Mouse (Mus musculus) forebrain, embryonic 16.5 days (tissue): ENCODE measurements around the gene M6pr. TPM values are rescaled to one million over a fixed set of nuclear protein-coding genes. Genes with fewer than 3 reads are reported as not detected.

Experiments used
- ATAC-seq: fragments of 200-750 bp; cut with Nextera tagmentation; 2 replicates; pipeline ENCODE4 v1.8.0; 2017; ENCODE audit warnings: mild to moderate bottlenecking, moderate library complexity
- H3K27ac ChIP-seq: fragments of 300-500 bp; sonication (generic); 2 replicates; pipeline ENCODE4 v1.5.1; 2014; ENCODE audit warnings: low read length, control low read depth
- H3K27me3 ChIP-seq: fragments of 300-500 bp; sonication (generic); replicated peaks from 2 replicates; pipeline ENCODE4 v1.6.1; 2014; ENCODE audit warnings: low read length; ENCODE audit not compliant: control insufficient read depth, insufficient read depth
- H3K36me3 ChIP-seq: fragments of 300-500 bp; sonication (generic); 2 replicates; pipeline ENCODE4 v1.6.1; 2014; ENCODE audit not compliant: control insufficient read depth, insufficient read depth
- H3K4me1 ChIP-seq: fragments of 300-500 bp; sonication (generic); replicated peaks from 2 replicates; pipeline ENCODE4 v1.6.1; 2014; ENCODE audit warnings: low read length; ENCODE audit not compliant: control insufficient read depth, insufficient read depth
- H3K4me2 ChIP-seq: fragments of 300-500 bp; sonication (generic); 2 replicates; pipeline ENCODE4 v1.6.1; 2014; ENCODE audit warnings: mild to moderate bottlenecking, low read length, control low read depth
- H3K4me3 ChIP-seq: fragments of 300-500 bp; sonication (generic); replicated peaks from 2 replicates; pipeline ENCODE4 v1.5.1; 2014; ENCODE audit warnings: mild to moderate bottlenecking, low read length, control low read depth
- H3K9ac ChIP-seq: fragments of 300-500 bp; sonication (generic); replicated peaks from 2 replicates; pipeline ENCODE4 v1.6.1; 2014; ENCODE audit warnings: low read depth, low read length, control low read depth
- H3K9me3 ChIP-seq: fragments of 300-500 bp; sonication (generic); 2 replicates; pipeline ENCODE4 v1.6.1; 2016; ENCODE audit warnings: low read length; ENCODE audit not compliant: control insufficient read depth
- WGBS: fragments of 180-500 bp; shearing (Covaris S2); extraction: QIAGEN DNeasy Blood & Tissue Kit; methylation state at CpG from one replicate; pipeline ENCODE4 v1.1.7; 2014; 5-methylcytosine and 5-hydroxymethylcytosine counted together
- polyA plus RNA-seq: library from polyadenylated mRNA; unstranded; fragments of >200 nt; fragmentation: Nextera tagmentation; extraction: Ambion mirVana; gene quantifications from 2 replicates; pipeline ENCODE4 v1.2.1, GENCODE M21; 2015

M6pr gene
- polyA plus RNA-seq, 1 experiment from 2014 or later: 57.0 TPM

DNA sequence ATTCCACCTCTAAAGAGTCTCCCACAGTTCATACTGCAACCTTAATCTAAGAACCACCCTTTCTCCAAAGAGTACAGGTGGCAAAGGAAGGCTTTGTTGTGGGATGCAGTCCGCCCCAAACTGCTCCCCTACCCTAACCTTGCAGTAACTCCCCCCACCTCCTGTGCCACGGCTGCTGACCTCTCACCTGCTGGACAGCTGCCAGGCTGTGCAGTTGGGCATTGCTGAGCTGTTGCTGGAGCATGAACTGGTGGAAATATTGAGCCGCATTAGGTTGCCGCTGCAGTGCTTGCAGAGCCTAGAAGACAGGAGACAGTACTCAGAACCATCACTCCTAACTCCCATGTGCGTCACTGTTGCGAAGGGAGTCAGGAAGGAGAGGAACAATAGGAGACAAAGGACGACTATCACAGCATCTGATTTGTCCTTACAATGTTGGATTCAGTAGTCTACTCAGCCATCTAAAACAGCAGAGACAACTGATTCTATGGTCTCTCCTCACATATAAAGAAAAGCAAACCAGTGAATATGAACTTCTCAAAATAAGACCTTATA lies 26.3 kb downstream of the M6pr start:
- no peaks in the 10 kb centered on the region for H3K27me3 ChIP-seq
- no peak overlapping the region for H3K27ac ChIP-seq
- peaks cover 16% of the 10 kb centered on the region for H3K4me1 ChIP-seq
- no peak overlapping the region for H3K4me3 ChIP-seq
- H3K36me3 ChIP-seq: peaks cover 38% of the 10 kb centered on the region
- 79% methylated on average over 7 of the region's 7 CpGs for WGBS
- no peak for ATAC-seq
- H3K4me2 ChIP-seq: no peak overlapping the region
- H3K9me3 ChIP-seq: no peaks in the 10 kb centered on the region
- no peak overlapping the region for H3K9ac ChIP-seq

DNA sequence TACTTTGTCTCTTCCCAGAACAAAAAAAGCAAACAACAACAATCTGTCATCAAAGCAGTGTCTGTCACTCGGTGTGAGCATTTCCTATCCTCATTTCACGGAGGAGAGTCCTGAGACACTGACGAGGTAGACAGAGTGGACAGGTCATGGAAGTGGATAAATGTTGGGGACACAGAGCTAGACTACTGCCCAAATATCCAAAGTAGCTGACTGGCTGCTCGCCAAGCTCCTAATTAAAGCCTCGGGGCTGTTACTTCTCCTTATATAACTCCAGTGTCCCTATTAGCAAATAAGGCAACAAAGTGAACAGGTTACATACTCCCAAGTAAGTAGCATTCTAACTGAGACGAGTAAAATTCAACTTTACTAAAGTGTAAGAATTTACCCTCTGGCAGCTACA lies 29.0 kb downstream of the M6pr start:
- no peaks in the 10 kb centered on the region for H3K9me3 ChIP-seq
- peaks cover 26% of the 10 kb centered on the region for H3K36me3 ChIP-seq
- H3K4me3 ChIP-seq: no peak overlapping the region
- 21% methylated on average over 6 of the region's 6 CpGs for WGBS
- no peak for ATAC-seq
- no peaks in the 10 kb centered on the region for H3K27me3 ChIP-seq
- H3K9ac ChIP-seq: no peak overlapping the region
- no peak overlapping the region for H3K4me2 ChIP-seq
- H3K4me1 ChIP-seq: peaks cover 24% of the 10 kb centered on the region
- H3K27ac ChIP-seq: no peak overlapping the region

DNA sequence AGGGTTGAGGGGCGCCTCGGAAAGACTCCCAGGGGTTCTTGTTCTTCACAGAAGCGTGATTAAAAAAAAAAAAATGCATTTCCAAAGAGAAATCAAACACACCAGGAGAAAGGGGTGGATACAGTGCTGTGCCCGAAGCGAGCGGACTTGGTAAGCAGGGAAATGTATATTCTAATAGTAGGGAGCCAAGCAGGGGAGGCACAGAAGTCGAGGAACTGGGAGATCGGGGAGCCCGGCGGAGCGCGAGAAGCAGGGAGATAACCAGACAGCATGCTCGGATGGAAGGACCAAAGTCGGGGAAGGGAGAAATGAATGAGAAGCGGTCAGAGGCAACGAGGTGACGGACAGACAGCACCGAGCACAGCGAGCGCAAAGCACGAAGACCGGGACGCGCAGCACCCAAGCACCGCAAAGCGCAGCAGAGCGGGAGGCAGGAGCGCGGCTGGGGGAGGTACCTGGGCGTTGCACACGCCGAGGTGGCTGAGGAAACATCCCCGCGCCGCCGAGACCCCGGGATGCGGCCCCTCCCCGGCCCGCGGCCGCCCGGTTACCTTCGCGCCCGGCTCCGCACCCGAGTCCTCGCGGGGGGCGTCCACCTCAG lies 30.6 kb downstream of the M6pr start:
- Histone ChIP-seq H3K27me3 (no peaks in the 10 kb centered on the region), H3K4me2 (peak overlapping the region; percentile 77), H3K27ac (peak overlapping the region; percentile 98), H3K9me3 (no peaks in the 10 kb centered on the region), H3K4me3 (peak overlapping the region; percentile 81), H3K4me1 (peaks cover 24% of the 10 kb centered on the region), H3K36me3 (peaks cover 10% of the 10 kb centered on the region), H3K9ac (peak overlapping the region; percentile 81)
- WGBS: under 1% methylated on average over 38 of the region's 51 CpGs
- peak; percentile 82 for ATAC-seq

DNA sequence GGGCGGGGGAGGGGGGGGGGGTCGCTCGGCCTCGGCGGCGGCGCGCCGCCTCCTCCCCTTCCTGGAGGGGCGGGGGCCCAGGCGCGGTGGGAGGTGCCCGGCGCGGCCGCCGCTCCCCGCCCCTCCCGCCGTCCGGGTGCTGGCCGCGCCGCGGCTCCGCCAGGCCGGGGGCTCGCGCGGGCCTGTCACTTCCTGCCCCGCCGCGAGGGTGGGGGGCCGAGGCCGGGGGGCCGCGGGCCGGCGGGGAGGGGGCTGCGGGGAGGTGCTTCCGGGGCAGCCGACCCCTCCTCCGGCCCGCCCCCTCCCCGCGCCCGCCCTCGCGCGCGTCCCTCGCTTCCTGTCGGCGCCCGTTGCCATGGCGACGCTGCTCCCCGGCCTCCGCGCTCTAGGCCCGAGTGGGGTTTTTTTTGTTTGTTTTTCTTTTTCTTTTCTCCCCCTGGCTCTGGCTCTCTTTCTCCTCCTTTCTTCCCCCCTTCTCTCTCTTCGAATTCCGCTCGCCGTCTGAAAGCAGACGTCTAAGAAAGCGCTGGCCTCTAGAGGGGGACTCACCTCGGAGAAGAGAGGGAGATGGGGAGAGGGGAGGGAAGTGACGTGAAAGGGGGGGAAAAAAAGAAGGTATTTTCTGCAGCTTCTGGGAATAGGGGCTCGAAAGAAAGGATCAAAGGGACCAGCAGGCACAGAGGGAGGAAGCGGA lies 31.3 kb downstream of the M6pr start:
- Histone ChIP-seq H3K36me3 (peaks cover 4% of the 10 kb centered on the region), H3K27ac (peak overlapping the region; percentile 98), H3K4me1 (peaks cover 24% of the 10 kb centered on the region), H3K4me3 (peak overlapping the region; percentile 81), H3K27me3 (no peaks in the 10 kb centered on the region), H3K4me2 (peak overlapping the region; percentile 73), H3K9ac (peak overlapping the region; percentile 81), H3K9me3 (no peaks in the 10 kb centered on the region)
- peak; percentile 89 for ATAC-seq
- WGBS: 0% methylated on average over 18 of the region's 71 CpGs

DNA sequence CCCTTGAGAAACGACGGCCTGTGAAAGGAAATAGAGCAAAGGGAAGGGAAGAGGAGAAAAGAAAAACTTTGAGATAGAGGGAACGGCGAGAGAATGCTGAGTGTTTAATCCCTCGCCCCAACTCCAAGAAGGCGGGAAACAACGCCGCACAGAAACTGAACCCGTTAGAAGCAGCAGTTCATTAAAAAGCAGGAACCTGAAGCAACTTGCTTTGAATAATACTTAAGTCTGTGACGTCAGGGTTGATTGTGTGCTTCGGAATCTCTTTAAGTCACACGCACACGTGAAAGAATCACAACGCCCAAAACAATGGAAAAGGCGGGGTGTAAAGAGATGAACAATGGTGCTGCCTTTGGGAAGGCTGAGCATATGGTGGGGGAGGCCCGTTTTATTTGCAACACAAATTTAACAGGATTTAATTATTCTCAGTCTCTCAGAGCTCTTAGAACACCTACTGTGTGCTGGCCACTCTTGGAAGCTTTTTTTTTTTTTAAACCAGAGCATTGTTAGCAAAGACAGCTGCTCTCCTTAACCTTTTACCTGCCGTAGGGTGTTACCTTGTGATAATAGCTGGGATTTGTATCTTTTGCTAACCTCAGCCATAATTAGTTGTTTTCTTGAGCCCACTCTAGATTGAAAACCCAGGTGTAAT lies 32.0 kb downstream of the M6pr start, which contains the start of gene Phc1:
TSS of gene Phc1 (minus strand) at position 213 of the 652 bp plus-strand sequence.
- peaks cover 24% of the 10 kb centered on the region for H3K4me1 ChIP-seq
- peak; percentile 51 for ATAC-seq
- peak within 1 kb of the TSS; percentile 81 for H3K4me3 ChIP-seq
- H3K4me2 ChIP-seq: peak within 1 kb of the TSS; percentile 77
- H3K36me3 ChIP-seq: peaks cover 3% of the 10 kb centered on the region; the same call in 1 of the 2 replicates
- under 1% methylated on average over 17 of the region's 17 CpGs for WGBS
- H3K27ac ChIP-seq: peak within 1 kb of the TSS; percentile 98
- H3K9ac ChIP-seq: peak within 1 kb of the TSS; percentile 81
- H3K9me3 ChIP-seq: no peaks in the 10 kb centered on the region
- H3K27me3 ChIP-seq: no peaks in the 10 kb centered on the region

DNA sequence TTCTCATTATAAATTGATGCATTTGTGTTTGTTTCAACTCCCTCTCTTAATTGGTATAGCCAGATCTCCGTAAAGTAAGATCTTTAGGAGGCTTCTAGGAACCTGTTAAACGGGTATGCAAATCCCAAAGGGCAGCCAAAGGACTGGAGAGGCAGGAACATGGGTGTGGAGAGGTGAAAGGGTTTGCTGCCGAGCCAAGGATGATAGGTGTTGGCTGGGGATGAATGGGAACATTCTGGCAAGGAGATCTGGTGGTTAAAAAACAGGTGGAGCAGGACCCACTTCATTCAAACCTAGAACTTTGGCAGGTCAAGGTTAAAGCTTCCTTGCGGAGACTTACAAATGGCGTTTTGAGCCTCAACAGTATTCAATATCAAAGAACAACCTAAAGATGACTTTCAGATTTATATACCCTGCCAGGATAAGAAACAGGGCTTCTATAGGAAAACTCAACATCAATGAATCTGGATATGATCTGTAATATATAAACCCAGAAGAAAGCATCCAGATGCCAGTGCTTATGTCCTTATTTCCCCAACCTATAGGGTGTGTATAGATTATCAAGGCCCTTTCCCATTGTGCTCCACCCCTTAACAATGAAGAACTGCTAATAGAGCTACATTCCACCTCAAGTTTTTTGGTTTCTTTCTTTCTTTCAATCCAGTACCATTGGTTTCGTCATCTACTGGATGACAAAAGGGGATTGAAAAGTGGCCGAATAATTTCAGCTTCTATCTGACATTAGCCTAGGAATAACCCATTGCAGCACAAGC lies 32.7 kb downstream of the M6pr start:
- H3K36me3 ChIP-seq: peaks cover under 1% of the 10 kb centered on the region; the same call in 1 of the 2 replicates
- WGBS: 31% methylated on average over 7 of the region's 7 CpGs
- H3K4me2 ChIP-seq: peak overlapping the region; percentile 73
- H3K4me3 ChIP-seq: peak overlapping the region; percentile 81
- peak overlapping the region; percentile 98 for H3K27ac ChIP-seq
- ATAC-seq: no peak
- H3K27me3 ChIP-seq: no peaks in the 10 kb centered on the region
- peaks cover 24% of the 10 kb centered on the region for H3K4me1 ChIP-seq
- peak overlapping the region; percentile 81; the same call in 1 of the 2 replicates for H3K9ac ChIP-seq
- H3K9me3 ChIP-seq: no peaks in the 10 kb centered on the region

DNA sequence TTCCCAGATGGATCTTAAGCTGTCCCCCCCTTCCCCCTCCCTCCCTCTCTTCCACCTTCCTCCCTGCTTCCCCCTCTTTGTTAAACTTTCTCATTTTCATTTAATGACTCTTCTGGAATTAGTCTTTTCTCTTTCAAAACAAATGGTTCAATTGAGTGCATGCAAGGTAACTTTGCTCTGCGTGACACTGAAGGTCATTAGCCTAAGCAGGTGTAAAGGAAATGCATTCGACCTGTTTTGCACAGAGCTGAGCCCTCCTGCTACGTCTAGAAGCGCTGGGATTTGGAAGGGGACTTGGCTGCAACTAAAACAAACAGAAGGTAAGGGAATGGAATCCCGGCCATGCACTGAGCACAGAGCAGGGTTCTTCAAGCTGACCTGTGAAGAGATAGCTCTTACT lies 33.6 kb downstream of the M6pr start:
- no peak overlapping the region for H3K4me2 ChIP-seq
- no peaks in the 10 kb centered on the region for H3K36me3 ChIP-seq
- 20% methylated on average over 5 of the region's 5 CpGs for WGBS
- no peak overlapping the region for H3K9ac ChIP-seq
- no peaks in the 10 kb centered on the region for H3K9me3 ChIP-seq
- H3K4me1 ChIP-seq: peaks cover 23% of the 10 kb centered on the region
- no peaks in the 10 kb centered on the region for H3K27me3 ChIP-seq
- ATAC-seq: no peak
- H3K27ac ChIP-seq: no peak overlapping the region
- no peak overlapping the region for H3K4me3 ChIP-seq

DNA sequence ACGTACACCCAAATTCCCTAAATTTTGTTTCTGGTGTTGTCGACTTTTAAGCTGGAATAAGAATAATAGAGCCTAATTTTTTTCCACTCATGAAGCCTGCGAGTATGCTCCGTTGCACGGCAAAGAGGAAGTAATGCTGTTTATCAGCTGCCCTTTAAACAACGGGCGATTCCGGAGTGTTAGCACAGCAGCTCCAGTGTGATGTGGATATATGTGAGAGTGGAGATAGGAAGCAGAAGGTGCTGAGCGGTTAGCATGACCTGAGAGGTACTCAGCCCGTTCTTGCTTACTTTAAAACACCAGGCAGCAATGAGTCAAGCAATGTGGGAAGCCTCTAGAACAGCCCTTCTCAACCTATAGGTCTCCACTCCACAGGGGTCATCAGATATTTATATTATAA lies 35.2 kb downstream of the M6pr start:
- Histone ChIP-seq H3K9me3 (no peaks in the 10 kb centered on the region), H3K27ac (no peak overlapping the region), H3K4me1 (peaks cover 9% of the 10 kb centered on the region), H3K4me3 (no peak overlapping the region), H3K9ac (no peak overlapping the region), H3K36me3 (no peaks in the 10 kb centered on the region), H3K4me2 (no peak overlapping the region), H3K27me3 (no peaks in the 10 kb centered on the region)
- no peak for ATAC-seq
- WGBS: 58% methylated on average over 10 of the region's 10 CpGs
